Mouse (Mus musculus) T-helper 2 cell (primary cell): ENCODE measurements at regions not wholly inside any gene's neighbourhood (a gene's known extent, or its start where the extent isn't known, plus 50 kb on each side); places are given as distances from the start of the nearest gene placed in this dataset.

Source experiments
- in situ Hi-C: fragments of 300-600 bp; cut with MboI, MseI; formaldehyde crosslinking; loops from one replicate; pipeline ENCODE4 v1.15.1; 2025; ENCODE audit warnings: high pct_unique_total_duplicates

DNA sequence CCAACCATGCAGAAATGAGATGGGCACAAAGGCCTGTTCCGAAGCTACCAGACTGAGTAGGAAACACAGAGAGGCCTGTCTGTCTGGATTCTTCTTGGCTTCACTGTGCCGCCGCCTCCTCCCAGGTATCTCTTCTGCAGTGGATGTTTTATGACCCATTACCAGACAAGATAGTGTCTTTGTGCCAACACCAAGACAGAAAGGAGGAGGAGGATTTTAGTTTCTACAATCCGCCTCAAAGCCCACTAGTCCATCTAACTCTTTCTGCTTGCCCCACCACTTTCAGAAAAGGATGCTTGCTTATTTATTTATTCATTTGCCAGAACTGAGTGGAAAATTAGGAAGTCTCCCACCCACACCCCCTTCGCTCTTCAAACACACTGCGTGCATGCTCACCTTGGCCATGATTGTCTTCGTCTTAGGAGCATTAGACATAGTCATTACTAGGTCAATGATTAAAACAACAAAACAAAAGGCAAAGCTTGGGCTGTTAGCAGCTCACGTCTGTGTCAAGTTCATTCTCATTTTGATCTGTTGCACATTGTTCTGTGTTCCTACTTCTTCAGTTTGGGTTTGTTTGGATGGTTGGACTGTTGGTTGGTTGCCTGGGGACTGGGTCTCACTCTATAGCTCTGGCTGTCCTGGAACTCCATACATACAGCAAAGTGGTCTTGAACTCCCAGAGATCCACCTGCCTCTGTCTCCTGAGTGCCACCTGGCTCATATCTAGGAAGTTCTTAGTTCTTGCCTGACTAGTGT lies 61.7 kb upstream of the Cpm start:
- in situ Hi-C loops: loop anchor here (10.0 kb wide), 2 partner anchors 107 to 563 kb away; no protein-coding TSS in a partner anchor

DNA sequence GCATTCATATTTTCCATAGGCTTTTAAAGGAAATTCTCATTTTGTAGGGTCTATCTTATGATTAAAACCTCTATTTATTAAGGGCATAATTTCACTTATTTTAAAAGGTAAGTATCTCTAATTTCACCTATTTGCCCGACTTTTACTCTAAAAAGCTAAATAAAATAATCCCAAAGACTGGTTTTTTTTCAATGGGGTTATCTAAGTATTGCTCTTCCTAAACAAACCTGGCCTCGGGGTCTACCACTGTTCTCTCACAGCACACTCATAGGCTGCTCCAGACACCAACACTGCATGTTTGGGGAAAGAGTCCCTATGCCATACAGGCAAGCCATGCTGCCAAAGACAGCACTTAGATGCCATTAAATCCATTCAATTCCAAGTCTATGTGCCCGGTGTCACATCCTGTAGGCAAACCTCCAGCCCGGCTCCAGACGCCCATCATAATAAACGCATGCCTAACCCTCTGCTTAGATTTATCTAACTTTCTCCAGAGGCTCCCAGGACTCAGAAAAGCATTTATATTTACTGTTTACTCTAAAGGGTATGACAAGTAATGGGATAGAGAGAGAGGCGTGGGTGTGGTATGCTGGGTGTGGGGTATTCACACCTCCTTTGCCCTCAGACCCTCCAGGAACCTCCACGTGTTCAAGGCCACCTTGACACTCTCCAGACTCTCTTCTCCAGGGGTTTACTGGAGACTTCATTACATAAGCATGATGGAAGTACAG lies 62.5 kb upstream of the Cpm start:
- in situ Hi-C loops: loop anchor here (10.0 kb wide), 2 partner anchors 108 to 562 kb away; no protein-coding TSS in a partner anchor

GRCm38 (mm10) chr10:117566204-117566603 lies 63.1 kb upstream of the Cpm start:
- in situ Hi-C loops: loop anchor here (10.0 kb wide), 2 partner anchors 109 to 561 kb away; no protein-coding TSS in a partner anchor

GRCm38 (mm10) chr10:117565529-117566086 lies 63.7 kb upstream of the Cpm start:
- in situ Hi-C loops: loop anchor here (10.0 kb wide), 2 partner anchors 109 to 561 kb away; no protein-coding TSS in a partner anchor

GRCm38 (mm10) chr10:117565110-117565509 lies 64.2 kb upstream of the Cpm start:
- in situ Hi-C loops: loop anchor here (10.0 kb wide), 2 partner anchors 110 to 560 kb away; no protein-coding TSS in a partner anchor

GRCm38 (mm10) chr10:117564118-117565040 lies 64.9 kb upstream of the Cpm start:
- in situ Hi-C loops: loop anchor here (5.0 to 10.0 kb wide), 3 partner anchors 33 to 560 kb away; no protein-coding TSS in a partner anchor

- in situ Hi-C loops: loop anchor here (5.0 to 10.0 kb wide), 3 partner anchors 34 to 559 kb away; no protein-coding TSS in a partner anchor
Measured at GRCm38 (mm10) chr10:117563429-117564117, 65.7 kb upstream of the Cpm start.

DNA sequence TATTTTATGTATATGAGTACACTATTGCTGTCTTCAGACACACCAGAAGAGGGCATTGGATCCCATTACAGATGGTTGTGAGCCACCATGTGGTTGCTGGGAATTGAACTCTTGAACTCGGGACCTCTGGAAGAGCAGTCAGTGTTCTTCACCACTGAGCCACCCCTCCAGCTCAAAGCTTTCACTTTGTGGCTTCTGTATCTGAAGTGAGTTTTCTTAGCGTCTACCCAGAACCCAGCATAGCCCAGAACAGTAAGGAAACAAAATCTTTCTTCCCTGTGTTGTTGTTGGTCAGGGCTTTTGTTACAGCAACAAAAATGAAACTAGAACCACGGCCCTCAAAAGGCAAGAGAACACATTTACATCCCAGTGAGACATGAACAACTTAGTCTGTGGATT lies 66.5 kb upstream of the Cpm start:
- in situ Hi-C loops: loop anchor here (5.0 to 10.0 kb wide), 3 partner anchors 34 to 558 kb away; no protein-coding TSS in a partner anchor

GRCm38 (mm10) chr10:117561909-117562849 lies 67.1 kb upstream of the Cpm start:
- in situ Hi-C loops: loop anchor here (5.0 to 10.0 kb wide), 3 partner anchors 35 to 557 kb away; no protein-coding TSS in a partner anchor

DNA sequence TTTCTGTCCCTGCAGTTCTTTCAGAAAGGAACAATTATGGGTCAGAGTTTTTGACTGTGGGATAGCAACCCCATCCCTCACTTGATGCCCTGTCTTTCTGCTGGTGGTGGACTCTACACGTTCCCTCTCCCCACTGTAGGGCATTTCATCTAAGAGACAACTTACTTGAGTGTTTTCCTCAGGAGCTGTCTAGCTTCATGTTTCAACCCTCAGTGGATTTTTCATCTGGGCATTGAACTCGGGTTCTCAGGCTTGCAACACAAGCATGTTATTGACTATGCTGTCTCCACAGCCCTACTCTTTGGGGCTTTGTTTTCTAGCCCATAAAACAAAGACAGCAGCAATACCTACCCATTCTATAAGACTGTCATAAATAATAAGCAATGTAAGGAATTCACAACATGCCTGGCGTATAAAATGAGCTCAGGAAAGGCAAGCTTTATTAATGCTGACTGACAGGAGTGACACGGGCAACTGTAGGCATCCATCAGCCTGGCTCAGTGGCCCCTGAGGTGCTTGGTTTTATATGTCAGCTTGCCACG lies 68.0 kb upstream of the Cpm start:
- in situ Hi-C loops: loop anchor here (5.0 to 10.0 kb wide), 3 partner anchors 36 to 557 kb away; no protein-coding TSS in a partner anchor

GRCm38 (mm10) chr10:117560396-117561278 lies 68.7 kb upstream of the Cpm start:
- in situ Hi-C loops: loop anchor here (5.0 to 10.0 kb wide), 3 partner anchors 37 to 556 kb away; no protein-coding TSS in a partner anchor

DNA sequence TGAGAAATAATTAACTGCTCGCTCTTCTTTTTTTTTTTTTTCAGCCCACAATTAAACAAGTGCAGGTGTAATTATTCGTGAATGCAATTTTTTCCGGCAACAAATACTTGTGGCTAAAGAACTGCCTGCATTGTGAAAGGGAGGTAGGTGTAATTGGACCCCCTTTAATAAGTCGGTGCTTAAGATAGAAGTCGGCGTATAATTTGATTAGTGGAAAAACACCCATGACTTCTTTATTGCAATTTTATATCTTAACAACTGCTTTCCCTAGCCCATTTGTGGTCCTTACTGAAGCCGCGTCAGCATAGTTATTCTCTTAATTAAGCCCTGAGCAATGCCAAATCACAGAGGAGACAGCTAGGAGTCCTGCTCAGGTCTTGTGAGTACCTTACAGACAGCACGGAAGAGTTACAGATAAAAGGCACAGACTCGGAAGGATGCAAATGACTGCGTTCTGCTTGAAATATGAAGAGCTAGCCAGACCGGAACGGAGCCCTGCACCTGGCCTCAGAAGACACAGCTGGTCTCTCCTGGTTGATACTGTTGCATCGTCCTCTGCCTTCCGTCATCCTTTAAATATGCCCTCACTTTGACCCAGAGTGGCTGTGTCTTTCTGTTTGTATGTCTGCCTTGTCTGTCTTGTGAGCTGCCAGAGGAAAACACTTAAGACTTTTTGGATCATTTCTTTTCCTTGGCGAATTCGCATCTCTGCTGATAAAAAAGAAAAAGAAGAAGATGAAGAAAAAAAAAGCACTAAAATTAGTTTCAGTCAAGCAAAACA lies 69.5 kb upstream of the Cpm start:
- in situ Hi-C loops: loop anchor here (5.0 to 10.0 kb wide), 3 partner anchors 37 to 555 kb away; no protein-coding TSS in a partner anchor

- in situ Hi-C loops: no loop called here
Measured at GRCm38 (mm10) chr10:117558891-117559614, 70.2 kb upstream of the Cpm start.

- in situ Hi-C loops: no loop called here
Measured at GRCm38 (mm10) chr10:117558292-117558800, 71.0 kb upstream of the Cpm start.

DNA sequence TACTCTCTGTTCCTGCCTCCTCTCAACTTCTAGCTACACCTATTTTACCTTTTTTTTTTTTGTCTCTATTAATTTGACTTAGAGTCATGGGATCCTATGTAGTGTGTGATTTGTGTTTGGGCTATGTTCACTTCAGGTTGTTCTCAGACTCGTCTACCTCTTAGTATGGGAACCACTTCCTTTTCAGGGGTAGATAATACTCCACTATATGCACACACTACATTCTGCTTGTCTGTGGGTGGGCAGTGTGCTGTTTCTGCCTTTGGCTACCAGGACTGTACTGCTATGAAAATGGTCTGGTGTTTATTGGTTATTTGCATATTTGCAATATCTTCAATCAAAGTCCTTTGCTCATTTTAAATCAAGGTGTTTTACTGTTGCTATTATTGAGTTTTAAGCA lies 71.6 kb upstream of the Cpm start:
- in situ Hi-C loops: no loop called here
